Mouse (Mus musculus) hindbrain, embryonic 15.5 days (tissue): ENCODE measurements around the gene Ninl. TPM values are rescaled to one million over a fixed set of nuclear protein-coding genes. Genes with fewer than 3 reads are reported as not detected.

Experiments used
- ATAC-seq: fragments of 200-750 bp; cut with Nextera tagmentation; 2 replicates; pipeline ENCODE4 v1.8.0; 2017; ENCODE audit warnings: low read depth, moderate number of reproducible peaks, moderate TSS enrichment; ENCODE audit not compliant: low FRiP score
- H3K27ac ChIP-seq: fragments of 300-500 bp; sonication (generic); replicated peaks from 2 replicates; pipeline ENCODE4 v1.5.1; 2015; ENCODE audit warnings: mild to moderate bottlenecking, inconsistent platforms
- H3K27me3 ChIP-seq: fragments of 300-500 bp; sonication (generic); 2 replicates; pipeline ENCODE4 v1.6.1; 2015; ENCODE audit warnings: control low read depth, inconsistent platforms
- H3K36me3 ChIP-seq: fragments of 300-500 bp; sonication (generic); 2 replicates; pipeline ENCODE4 v1.6.1; 2015; ENCODE audit warnings: control low read depth, inconsistent platforms
- H3K4me1 ChIP-seq: fragments of 300-500 bp; sonication (generic); replicated peaks from 2 replicates; pipeline ENCODE4 v1.6.1; 2015; ENCODE audit warnings: control low read depth, inconsistent platforms
- H3K4me2 ChIP-seq: fragments of 300-500 bp; sonication (generic); 2 replicates; pipeline ENCODE4 v1.6.1; 2015; ENCODE audit warnings: moderate library complexity, mild to moderate bottlenecking, inconsistent platforms
- H3K4me3 ChIP-seq: fragments of 300-500 bp; sonication (generic); 2 replicates; pipeline ENCODE4 v1.5.1; 2015; ENCODE audit warnings: mild to moderate bottlenecking, inconsistent platforms
- H3K9ac ChIP-seq: fragments of 300-500 bp; sonication (generic); 2 replicates; pipeline ENCODE4 v1.6.1; 2015; ENCODE audit warnings: inconsistent platforms
- H3K9me3 ChIP-seq: fragments of 300-500 bp; sonication (generic); 2 replicates; pipeline ENCODE4 v1.6.1; 2016; ENCODE audit warnings: control low read depth, inconsistent platforms
- WGBS: fragments of 180-500 bp; shearing (Covaris S2); methylation state at CpG from one replicate; pipeline ENCODE4 v1.1.7; 2015; 5-methylcytosine and 5-hydroxymethylcytosine counted together
- polyA plus RNA-seq: library from polyadenylated mRNA; unstranded; fragments of >200 nt; fragmentation: Nextera tagmentation; extraction: Ambion mirVana; gene quantifications from 2 replicates; pipeline ENCODE4 v1.2.1, GENCODE M21; 2015

Ninl gene
- polyA plus RNA-seq: 4.1 and 5.0 TPM in 2 replicates

GRCm38 (mm10) chr2:151039232-151039695 is at the start of gene Ninl, which contains the start of gene Nanp:
Gene Ninl, minus strand, starts transcription at chr2:151039382.
Gene Nanp, minus strand, starts transcription at chr2:151039398.
- peak; percentile 98 for ATAC-seq
- peak within 1 kb of the TSS; percentile 88 for H3K4me2 ChIP-seq
- H3K27me3 ChIP-seq: no peaks in the 10 kb centered on the region
- peak within 1 kb of the TSS; percentile 87 for H3K4me3 ChIP-seq
- WGBS: under 1% methylated on average over 34 of the region's 34 CpGs
- H3K9me3 ChIP-seq: no peaks in the 10 kb centered on the region
- peaks cover 20% of the 10 kb centered on the region for H3K4me1 ChIP-seq
- H3K36me3 ChIP-seq: no peaks in the 10 kb centered on the region
- H3K27ac ChIP-seq: peak within 1 kb of the TSS; percentile 86
- peak within 1 kb of the TSS; percentile 87 for H3K9ac ChIP-seq

- 95% methylated on average over 1 of the region's 1 CpGs for WGBS
- Histone ChIP-seq H3K36me3 (no peaks in the 10 kb centered on the region), H3K4me1 (no peaks in the 10 kb centered on the region), H3K4me3 (no peak overlapping the region), H3K27me3 (no peaks in the 10 kb centered on the region), H3K9me3 (no peaks in the 10 kb centered on the region), H3K9ac (no peak overlapping the region), H3K27ac (no peak overlapping the region), H3K4me2 (no peak overlapping the region)
- no peak for ATAC-seq
Observed at GRCm38 (mm10) chr2:151056637-151057036, 17.5 kb upstream of the Ninl start.

DNA sequence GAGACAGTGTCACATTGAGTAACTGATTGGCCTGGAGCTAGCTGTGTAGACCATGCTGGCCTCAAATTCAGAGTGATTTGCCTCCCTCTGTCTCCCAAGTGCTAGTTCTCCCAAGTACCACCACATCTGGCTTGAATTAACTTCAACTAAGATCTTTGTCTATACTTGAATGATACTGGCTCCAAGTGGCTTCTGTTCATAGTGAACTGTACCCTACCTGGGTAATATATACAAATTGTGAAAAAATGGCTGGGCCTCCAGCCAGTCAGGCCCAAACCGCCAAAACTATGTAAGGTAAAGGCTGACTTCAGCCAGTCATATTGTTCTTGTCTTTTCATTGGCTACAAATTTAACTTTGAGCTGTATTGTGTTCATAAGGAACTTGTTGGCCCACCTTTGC is 1.2 kb upstream of the Ninl start:
- H3K4me2 ChIP-seq: peak overlapping the region; percentile 88; the same call in 1 of the 2 replicates
- WGBS: 83% methylated on average over 1 of the region's 1 CpGs
- no peak overlapping the region for H3K27ac ChIP-seq
- no peak overlapping the region for H3K4me3 ChIP-seq
- no peaks in the 10 kb centered on the region for H3K9me3 ChIP-seq
- no peak overlapping the region for H3K9ac ChIP-seq
- H3K4me1 ChIP-seq: peaks cover 20% of the 10 kb centered on the region
- no peak for ATAC-seq
- H3K36me3 ChIP-seq: no peaks in the 10 kb centered on the region
- no peaks in the 10 kb centered on the region for H3K27me3 ChIP-seq

- peaks cover 20% of the 10 kb centered on the region for H3K4me1 ChIP-seq
- H3K27me3 ChIP-seq: no peaks in the 10 kb centered on the region
- peak overlapping the region; percentile 88 for H3K4me2 ChIP-seq
- peak overlapping the region; percentile 86 for H3K27ac ChIP-seq
- H3K36me3 ChIP-seq: no peaks in the 10 kb centered on the region
- WGBS: 36% methylated on average over 8 of the region's 8 CpGs
- H3K9ac ChIP-seq: peak overlapping the region; percentile 87
- peak overlapping the region; percentile 87 for H3K4me3 ChIP-seq
- no peaks in the 10 kb centered on the region for H3K9me3 ChIP-seq
- peak; percentile 17; the same call in 1 of the 2 replicates for ATAC-seq
Observed at GRCm38 (mm10) chr2:151039726-151040125, 544 bp upstream of the Ninl start.

- ATAC-seq: peak; percentile 89
Observed at GRCm38 (mm10) chr2:151038811-151039222, 365 bp downstream of the Ninl start.

DNA sequence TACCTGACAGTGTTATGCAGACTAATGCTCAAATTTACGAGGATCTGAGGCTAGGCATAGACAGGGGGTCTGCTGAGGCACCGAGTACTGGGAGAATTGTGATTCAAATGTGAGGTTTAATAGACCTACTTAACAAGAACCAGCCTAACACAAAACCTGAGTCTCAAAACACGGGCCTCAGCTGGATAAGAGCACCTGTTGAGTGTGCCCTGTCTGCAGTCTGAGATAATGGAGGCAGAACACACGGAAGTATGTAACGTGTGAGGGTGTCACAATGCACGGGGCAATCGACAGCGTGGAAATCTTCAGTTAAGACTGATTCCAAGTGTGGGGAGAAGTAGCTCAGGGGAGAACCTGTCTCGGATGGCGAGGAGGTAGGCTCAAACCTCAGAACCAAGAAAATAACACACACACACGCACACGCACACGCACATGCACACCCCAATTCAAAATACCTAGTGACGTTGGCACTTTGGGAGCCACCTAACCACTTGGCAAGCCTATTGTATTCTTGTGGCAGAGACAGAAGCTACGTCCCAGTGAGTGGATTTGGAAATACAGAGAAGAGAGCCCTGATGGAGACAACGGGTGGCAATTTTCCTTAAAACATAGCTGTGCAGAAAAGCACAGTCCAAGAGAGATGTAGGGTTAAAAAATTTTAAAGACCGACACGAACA is 1.2 kb downstream of the Ninl start:
- no peaks in the 10 kb centered on the region for H3K9me3 ChIP-seq
- peak overlapping the region; percentile 88 for H3K4me2 ChIP-seq
- peaks cover 20% of the 10 kb centered on the region for H3K4me1 ChIP-seq
- H3K36me3 ChIP-seq: peaks cover 2% of the 10 kb centered on the region; the same call in 1 of the 2 replicates
- H3K27me3 ChIP-seq: no peaks in the 10 kb centered on the region
- peak overlapping the region; percentile 87 for H3K4me3 ChIP-seq
- H3K9ac ChIP-seq: peak overlapping the region; percentile 87
- no peak for ATAC-seq
- WGBS: 57% methylated on average over 18 of the region's 18 CpGs
- 0 out of 2 replicates have a peak overlapping the region, but pooled peaks have one; percentile 86 for H3K27ac ChIP-seq

More at GRCm38 (mm10) chr2:151038811-151039222, 365 bp downstream of the Ninl start:
- Histone ChIP-seq H3K36me3 (peaks cover 1% of the 10 kb centered on the region; the same call in 1 of the 2 replicates), H3K4me1 (peaks cover 20% of the 10 kb centered on the region), H3K4me2 (peak overlapping the region; percentile 88), H3K4me3 (peak overlapping the region; percentile 87), H3K9ac (peak overlapping the region; percentile 87), H3K9me3 (no peaks in the 10 kb centered on the region), H3K27me3 (no peaks in the 10 kb centered on the region), H3K27ac (peak overlapping the region; percentile 86)
- WGBS: 0% methylated on average over 24 of the region's 30 CpGs

- peak overlapping the region; percentile 88; the same call in 1 of the 2 replicates for H3K4me2 ChIP-seq
- H3K27ac ChIP-seq: no peak overlapping the region
- no peaks in the 10 kb centered on the region for H3K9me3 ChIP-seq
- no peak overlapping the region for H3K4me3 ChIP-seq
- no peaks in the 10 kb centered on the region for H3K27me3 ChIP-seq
- peaks cover 20% of the 10 kb centered on the region for H3K4me1 ChIP-seq
- H3K36me3 ChIP-seq: peaks cover 2% of the 10 kb centered on the region; the same call in 1 of the 2 replicates
- no peak overlapping the region for H3K9ac ChIP-seq
- no peak for ATAC-seq
- WGBS: 100% methylated on average over 1 of the region's 1 CpGs
Observed at GRCm38 (mm10) chr2:151037292-151037691, 1.9 kb downstream of the Ninl start.

DNA sequence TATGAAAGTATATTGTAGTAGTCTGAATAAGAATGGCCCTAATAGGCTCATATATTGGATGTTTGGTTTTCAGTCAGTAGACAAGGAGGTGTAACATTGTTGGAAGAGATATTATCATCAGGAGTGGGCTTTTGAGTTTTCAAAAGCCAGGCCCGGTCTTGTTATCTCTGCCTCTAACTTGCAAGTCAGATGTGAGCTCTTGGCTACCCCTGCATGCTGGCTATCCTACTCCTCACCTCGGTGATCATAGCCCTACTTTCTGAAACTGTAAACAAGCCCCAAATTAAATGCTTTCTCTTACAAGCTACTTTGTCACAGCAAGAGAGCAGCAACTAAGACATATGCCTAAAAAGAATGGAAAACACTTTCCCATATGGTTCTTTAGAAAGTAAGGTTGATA is 2.5 kb downstream of the Ninl start:
- no peak overlapping the region for H3K9ac ChIP-seq
- peaks cover 20% of the 10 kb centered on the region for H3K4me1 ChIP-seq
- peaks cover 2% of the 10 kb centered on the region; the same call in 1 of the 2 replicates for H3K36me3 ChIP-seq
- H3K4me3 ChIP-seq: no peak overlapping the region
- H3K27me3 ChIP-seq: no peaks in the 10 kb centered on the region
- 97% methylated on average over 2 of the region's 2 CpGs for WGBS
- H3K4me2 ChIP-seq: no peak overlapping the region
- H3K27ac ChIP-seq: no peak overlapping the region
- no peak for ATAC-seq
- H3K9me3 ChIP-seq: no peaks in the 10 kb centered on the region

GRCm38 (mm10) chr2:151034435-151034834 is 4.7 kb downstream of the Ninl start:
- no peak overlapping the region for H3K4me3 ChIP-seq
- ATAC-seq: no peak
- no peaks in the 10 kb centered on the region for H3K27me3 ChIP-seq
- no peak overlapping the region for H3K4me2 ChIP-seq
- H3K27ac ChIP-seq: no peak overlapping the region
- H3K36me3 ChIP-seq: peaks cover 3% of the 10 kb centered on the region
- no peak overlapping the region for H3K9ac ChIP-seq
- peaks cover 11% of the 10 kb centered on the region for H3K4me1 ChIP-seq
- H3K9me3 ChIP-seq: no peaks in the 10 kb centered on the region
- WGBS: 92% methylated on average over 3 of the region's 3 CpGs

DNA sequence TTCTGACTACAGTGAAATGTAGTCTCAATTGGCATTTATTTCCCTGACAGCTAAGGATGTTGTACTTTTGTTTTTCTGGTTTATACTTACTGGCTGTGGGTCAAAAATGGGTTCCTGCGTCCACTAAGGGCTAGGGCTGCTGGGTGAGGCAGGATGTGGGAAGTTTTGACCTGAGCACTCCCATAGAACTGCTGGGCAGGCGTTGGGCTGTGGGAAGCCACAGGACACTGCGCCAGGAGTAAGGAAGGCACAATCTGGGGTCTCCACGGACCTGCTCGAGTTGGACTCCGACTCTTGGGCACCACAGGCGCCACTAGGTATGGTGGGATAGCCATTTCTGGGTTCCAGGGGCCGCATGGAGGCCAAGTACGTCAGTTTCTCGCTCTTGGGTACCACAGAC is 18.0 kb downstream of the Ninl start:
- Histone ChIP-seq H3K27me3 (no peaks in the 10 kb centered on the region), H3K36me3 (no peaks in the 10 kb centered on the region), H3K9me3 (no peaks in the 10 kb centered on the region), H3K4me1 (no peaks in the 10 kb centered on the region), H3K4me3 (no peak overlapping the region), H3K9ac (no peak overlapping the region), H3K27ac (no peak overlapping the region), H3K4me2 (no peak overlapping the region)
- no peak for ATAC-seq
- 91% methylated on average over 10 of the region's 10 CpGs for WGBS

GRCm38 (mm10) chr2:151015316-151015715 is 23.9 kb downstream of the Ninl start:
- no peak overlapping the region for H3K9ac ChIP-seq
- no peak overlapping the region for H3K27ac ChIP-seq
- H3K27me3 ChIP-seq: no peaks in the 10 kb centered on the region
- H3K4me1 ChIP-seq: no peaks in the 10 kb centered on the region
- H3K9me3 ChIP-seq: no peaks in the 10 kb centered on the region
- WGBS: 72% methylated on average over 2 of the region's 2 CpGs
- ATAC-seq: no peak
- no peak overlapping the region for H3K4me3 ChIP-seq
- no peaks in the 10 kb centered on the region for H3K36me3 ChIP-seq
- H3K4me2 ChIP-seq: no peak overlapping the region

DNA sequence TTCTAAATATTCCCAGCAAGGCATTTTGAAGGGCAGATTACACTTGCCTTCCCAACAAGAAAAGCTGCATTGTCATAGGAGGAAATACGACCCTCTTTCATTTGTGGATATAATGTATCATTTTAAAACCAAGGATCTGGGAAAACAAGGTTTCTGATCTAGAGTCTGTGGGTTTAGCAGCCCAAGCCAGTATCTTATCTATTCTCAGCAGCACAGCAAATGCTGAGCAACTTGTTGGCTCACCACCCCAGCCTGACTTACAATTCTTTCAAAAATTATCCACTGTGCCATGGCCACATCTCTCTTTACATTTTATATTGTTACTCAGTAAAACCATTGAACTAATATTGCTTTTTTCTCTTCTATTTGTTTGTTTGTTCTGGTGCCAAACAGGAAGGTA is 27.9 kb downstream of the Ninl start:
- no peak for ATAC-seq
- H3K27me3 ChIP-seq: 0 out of 2 replicates have a peak, but pooled peaks cover 5% of the 10 kb centered on the region
- H3K9ac ChIP-seq: no peak overlapping the region
- H3K4me3 ChIP-seq: no peak overlapping the region
- 83% methylated on average over 1 of the region's 1 CpGs for WGBS
- peaks cover 17% of the 10 kb centered on the region for H3K4me1 ChIP-seq
- H3K36me3 ChIP-seq: no peaks in the 10 kb centered on the region
- H3K9me3 ChIP-seq: no peaks in the 10 kb centered on the region
- H3K4me2 ChIP-seq: no peak overlapping the region
- no peak overlapping the region for H3K27ac ChIP-seq
